Mouse (Mus musculus) cortical plate, adult 2 months (tissue): ENCODE measurements around the gene Fank1.

Source experiments
- CTCF ChIP-seq: fragments of 200-500 bp; IDR thresholded peaks from 2 replicates; pipeline ENCODE4 v1.5.1; 2011; ENCODE audit warnings: mild to moderate bottlenecking, control low read depth, low read length; ENCODE audit not compliant: insufficient read depth; ENCODE audit errors: extremely low read depth
- POLR2A ChIP-seq: fragments of 200-500 bp; IDR thresholded peaks from 2 replicates; pipeline ENCODE4 v1.6.1; 2011; ENCODE audit warnings: mild to moderate bottlenecking, low read length, control low read depth; ENCODE audit not compliant: insufficient read depth; ENCODE audit errors: extremely low read depth

DNA sequence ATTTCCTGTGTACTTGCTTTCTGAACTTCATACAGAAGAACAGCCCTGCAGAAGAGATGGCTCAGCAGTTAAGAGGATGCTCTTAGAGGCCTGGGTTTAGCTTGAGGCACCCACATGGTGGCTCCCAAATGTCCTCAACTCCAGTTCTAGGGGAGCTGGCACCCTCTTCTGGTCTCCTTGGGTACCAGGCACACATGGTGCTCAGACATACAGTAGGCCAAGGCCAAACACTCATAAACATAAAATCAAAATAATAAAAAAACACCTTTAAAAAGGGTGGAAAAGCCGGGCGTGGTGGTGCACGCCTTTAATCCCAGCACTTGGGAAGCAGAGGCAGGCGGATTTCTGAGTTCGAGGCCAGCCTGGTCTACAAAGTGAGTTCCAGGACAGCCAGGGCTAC, 17.9 kb upstream of the Fank1 start:
- TF ChIP-seq CTCF (no peak), POLR2A (no peak)
